Mouse (Mus musculus) cerebellum, adult 2 months (tissue): Measurements from ENCODE around the gene Faf2.

Experiments used
- CTCF ChIP-seq: fragments of 200-500 bp; IDR thresholded peaks from 2 replicates; pipeline ENCODE4 v1.5.1; 2011; ENCODE audit warnings: low read depth, mild to moderate bottlenecking, control low read depth, low read length, moderate library complexity, borderline replicate concordance; ENCODE audit not compliant: insufficient read depth
- POLR2A ChIP-seq: fragments of 200-500 bp; IDR thresholded peaks from 2 replicates; pipeline ENCODE4 v1.6.1; 2011; ENCODE audit warnings: low read length, control low read depth, borderline replicate concordance; ENCODE audit not compliant: insufficient read depth

- TF ChIP-seq CTCF (no peak), POLR2A (no peak)
Measured at GRCm38 (mm10) chr13:54577652-54578507, 43.7 kb upstream of the Faf2 start.
